Mouse (Mus musculus) spleen, adult 12 weeks (tissue): ENCODE measurements at regions not wholly inside any gene's neighbourhood (a gene's known extent, or its start where the extent isn't known, plus 50 kb on each side); places are given as distances from the start of the nearest gene placed in this dataset.

Experiments
- DNase-seq: peaks from one replicate; pipeline ENCODE4 v3.0.0; 2022; ENCODE audit warnings: low spot score

GRCm38 (mm10) chr1:128951436-128951835, 321.7 kb upstream of the Thsd7b start:
- no peak for DNase-seq

- no peak for DNase-seq
Observed at GRCm38 (mm10) chr1:128950512-128950911, 322.6 kb upstream of the Thsd7b start.

DNA sequence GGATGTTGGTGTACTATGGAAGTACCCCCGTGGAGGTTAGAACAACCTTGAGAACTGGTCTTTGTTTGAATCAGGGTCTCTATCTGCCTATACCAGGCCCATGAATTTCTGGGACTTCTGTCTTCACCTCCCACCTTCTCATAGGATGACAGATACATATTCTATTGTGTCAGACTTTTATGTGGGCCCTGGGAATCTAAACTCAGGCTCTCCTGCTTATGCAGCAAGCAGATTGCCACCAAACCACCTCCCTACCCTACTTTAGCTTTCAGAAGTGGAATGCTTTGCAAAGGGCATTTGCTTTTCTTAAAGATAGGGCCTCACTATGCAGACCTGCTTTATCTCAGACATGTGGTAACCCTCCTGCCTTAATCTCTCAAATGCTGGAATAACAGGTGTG, 322.7 kb upstream of the Cxcr4 start:
- no peak for DNase-seq

DNA sequence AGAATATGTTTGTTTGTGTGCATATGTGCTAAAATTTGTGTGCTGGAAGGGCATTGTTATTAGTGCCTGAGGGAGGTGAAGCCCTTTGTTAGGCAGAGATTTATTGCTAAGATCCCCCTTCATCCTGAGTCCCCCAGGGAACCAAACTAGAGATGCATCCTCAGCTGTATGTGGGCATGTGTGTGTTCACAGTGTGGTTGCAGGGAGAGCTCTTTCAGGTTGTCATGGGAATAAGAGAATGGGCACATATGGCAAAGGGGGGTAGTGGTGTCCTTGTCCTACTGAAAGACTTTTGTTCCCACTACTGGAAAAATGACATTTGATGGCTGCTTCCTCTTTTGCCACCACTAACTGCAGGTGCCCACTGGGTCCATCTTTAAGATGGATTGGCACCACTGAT, 320.4 kb upstream of the Cxcr4 start:
- no peak for DNase-seq

- DNase-seq = no peak
Observed at GRCm38 (mm10) chr1:128907566-128907965, 315.5 kb upstream of the Cxcr4 start.

DNA sequence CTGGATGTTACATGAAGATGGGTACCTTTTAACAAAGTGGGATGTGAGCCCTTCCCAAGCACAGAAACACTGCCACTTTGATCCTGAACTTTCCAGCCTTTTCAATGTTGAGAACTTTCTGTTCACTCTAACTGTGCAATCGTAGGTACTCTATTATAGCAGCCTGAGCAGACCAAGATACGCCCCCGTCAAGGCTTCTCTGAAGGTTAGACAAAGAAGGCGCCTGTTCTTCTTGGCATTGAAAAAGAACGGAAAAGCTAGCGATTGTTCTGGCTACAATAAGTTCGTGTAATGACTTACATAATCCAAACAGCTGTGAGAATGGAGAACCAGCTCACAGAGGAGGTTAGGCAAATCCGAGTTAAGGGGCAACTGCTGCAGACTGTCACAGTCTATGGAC, 305.9 kb upstream of the Cxcr4 start:
- DNase-seq = no peak

GRCm38 (mm10) chr1:128894546-128894945, 302.5 kb upstream of the Cxcr4 start:
- no peak for DNase-seq

DNA sequence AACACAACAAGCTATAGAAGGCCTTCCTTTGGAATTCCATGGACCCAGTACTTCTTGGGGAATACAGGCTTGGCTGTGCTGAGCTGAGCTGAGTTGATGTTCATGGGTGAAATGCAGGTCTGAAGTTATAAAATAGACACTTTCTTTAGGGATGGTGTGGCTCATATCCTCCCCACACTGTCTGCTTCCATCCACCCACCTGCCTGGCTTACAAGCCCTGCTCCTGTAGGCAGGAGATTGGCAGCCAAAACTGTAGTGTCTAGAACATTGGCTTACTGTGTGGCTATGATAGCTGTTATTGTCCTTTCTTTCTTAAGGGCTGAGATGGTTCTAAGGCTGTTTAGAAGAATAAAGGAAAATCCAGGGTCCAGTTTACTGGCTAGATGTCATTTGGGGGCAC, 286.2 kb upstream of the Cxcr4 start:
- DNase-seq = no peak

DNA sequence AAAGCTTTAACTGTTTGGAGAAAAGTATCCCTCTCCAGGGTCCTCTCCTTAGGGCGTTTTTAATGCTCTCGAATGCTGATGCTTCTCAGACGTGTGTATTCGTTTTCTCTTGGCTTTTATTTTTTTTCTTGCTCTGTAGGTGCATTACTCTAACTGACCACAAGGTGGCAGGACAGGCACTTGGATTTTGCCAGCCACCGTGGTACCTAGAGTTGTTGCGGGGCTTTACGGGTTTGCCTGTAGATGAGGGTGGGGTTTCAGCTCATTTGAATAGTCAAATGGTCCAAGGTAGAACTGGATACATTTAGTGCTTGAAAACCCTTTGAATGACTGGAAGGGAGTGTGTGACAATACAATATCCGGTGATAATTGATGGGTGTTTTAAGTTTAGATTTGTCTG, 283.2 kb upstream of the Cxcr4 start:
- DNase-seq = no peak

GRCm38 (mm10) chr1:128874190-128874589, 282.1 kb upstream of the Cxcr4 start:
- no peak for DNase-seq

DNA sequence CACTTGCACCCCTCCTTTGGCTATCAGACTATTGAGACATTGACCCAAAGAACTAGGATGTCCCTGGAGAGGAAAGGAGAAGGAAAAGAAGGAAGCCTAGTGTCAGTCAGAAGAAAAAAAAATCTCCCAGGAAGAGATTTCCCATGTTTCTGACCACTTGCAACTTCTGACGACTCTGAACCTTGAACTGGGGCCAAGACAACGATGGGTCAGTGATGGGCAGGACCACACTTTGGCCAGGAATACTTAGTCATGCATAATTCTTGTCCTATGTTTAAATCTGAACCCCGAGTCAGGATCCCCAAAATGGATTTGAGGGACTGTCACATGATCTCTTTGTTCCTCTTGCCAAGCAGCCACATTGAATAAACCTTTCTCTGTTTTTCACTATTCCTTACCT, 276.7 kb upstream of the Cxcr4 start:
- no peak for DNase-seq

GRCm38 (mm10) chr1:128860537-128860936, 268.4 kb upstream of the Cxcr4 start:
- DNase-seq = no peak

DNA sequence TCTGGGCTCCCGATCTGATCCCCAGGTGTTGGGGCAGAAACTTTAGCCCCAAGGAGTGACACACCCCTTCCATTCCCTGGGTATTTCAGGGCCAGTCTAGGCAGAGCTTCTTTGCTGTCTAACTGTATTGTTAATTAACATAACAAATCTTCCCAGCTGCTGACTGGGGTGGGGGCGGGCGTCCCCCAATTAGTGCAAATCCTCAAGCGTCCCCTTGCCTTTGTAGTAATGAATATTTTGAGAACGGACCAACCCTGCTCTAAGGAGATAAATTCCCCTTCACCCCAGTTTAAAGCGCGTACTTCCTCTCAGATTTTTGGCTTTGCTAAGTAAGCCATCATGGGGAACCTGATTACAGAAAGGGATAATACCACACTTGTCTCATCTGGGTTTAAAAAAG, 268.0 kb upstream of the Cxcr4 start:
- DNase-seq = no peak

DNA sequence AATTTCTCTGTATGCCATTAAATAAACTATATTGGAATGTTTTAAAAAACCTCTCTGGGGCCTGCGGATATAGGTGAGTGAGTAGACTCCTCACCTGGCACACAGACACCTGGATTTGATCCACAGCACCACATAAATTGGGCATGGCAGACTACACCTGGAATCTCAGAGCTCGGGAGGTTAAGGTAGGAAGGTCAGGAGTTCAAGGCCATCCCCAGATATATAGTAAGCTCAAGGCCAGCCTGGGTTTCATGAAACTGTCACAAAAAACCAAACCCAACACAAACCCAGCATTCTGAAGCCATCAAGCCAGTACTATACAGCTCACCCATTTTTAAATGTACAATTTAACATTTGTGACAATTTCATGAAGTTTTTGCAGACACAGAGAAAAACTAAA, 266.6 kb upstream of the Cxcr4 start:
- no peak for DNase-seq

DNA sequence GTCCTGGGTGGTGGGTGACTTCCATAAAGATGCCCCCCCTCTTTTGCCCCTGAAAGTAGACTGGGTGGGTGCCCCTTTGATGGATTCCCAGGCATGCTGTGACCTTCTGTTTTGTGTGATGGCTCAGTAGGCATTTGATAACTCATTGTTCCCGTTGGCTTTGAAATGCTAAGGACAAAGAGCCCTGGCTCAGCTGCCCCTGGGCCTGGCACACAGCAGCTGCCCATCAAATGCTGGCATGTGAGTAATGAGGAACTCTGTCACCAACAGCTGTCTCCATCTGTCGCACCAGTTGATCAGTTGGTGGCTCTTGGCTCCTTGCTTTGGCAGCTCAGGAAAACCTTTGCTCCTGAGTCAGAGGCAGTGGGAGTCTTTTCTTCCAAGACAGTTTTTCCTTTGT, 264.8 kb upstream of the Cxcr4 start:
- no peak for DNase-seq

DNA sequence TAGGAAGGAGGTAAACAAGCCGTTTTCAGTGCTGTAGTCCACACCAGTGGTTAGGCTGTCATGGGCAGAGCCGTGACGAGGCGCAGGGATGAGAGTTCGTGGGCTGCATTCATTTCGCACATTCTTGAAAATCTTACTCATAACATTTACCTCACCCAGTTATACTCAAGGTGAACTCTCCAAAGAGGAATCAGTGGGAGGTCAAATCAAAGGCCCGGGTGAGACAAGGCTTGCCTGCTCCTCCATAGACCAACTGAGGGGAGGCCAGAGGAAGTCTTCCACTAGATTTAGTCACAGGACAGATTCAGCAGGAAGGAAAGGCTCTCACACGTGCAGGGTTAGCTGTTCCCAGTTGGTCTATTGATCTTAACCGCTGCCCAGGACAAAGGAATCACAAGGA, 262.6 kb upstream of the Cxcr4 start:
- DNase-seq = no peak

- no peak for DNase-seq
Observed at GRCm38 (mm10) chr1:128853286-128853685, 261.2 kb upstream of the Cxcr4 start.

- DNase-seq = no peak
Observed at GRCm38 (mm10) chr1:128837361-128837760, 245.3 kb upstream of the Cxcr4 start.

DNA sequence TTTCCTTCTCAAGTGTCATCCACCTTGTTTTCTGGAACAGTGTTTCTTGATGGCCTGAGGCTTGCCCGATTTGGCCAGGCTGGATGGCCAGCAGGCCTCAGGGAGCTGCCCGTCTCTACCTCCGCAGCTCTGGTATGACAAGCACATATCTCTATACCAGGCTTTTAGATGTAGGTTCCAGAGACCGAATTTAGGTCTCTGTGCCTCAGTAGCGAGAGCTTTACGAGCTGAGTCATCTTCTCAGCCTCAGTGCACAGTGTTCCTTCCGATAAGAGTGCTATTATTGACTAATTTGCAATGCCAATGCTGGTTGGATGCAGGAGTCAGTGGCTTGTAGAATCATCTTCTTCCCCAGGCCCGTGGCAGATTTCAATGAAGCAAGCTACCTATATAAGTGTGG, 243.4 kb upstream of the Cxcr4 start:
- no peak for DNase-seq

GRCm38 (mm10) chr1:128833096-128833715, 241.1 kb upstream of the Cxcr4 start:
- no peak for DNase-seq

DNA sequence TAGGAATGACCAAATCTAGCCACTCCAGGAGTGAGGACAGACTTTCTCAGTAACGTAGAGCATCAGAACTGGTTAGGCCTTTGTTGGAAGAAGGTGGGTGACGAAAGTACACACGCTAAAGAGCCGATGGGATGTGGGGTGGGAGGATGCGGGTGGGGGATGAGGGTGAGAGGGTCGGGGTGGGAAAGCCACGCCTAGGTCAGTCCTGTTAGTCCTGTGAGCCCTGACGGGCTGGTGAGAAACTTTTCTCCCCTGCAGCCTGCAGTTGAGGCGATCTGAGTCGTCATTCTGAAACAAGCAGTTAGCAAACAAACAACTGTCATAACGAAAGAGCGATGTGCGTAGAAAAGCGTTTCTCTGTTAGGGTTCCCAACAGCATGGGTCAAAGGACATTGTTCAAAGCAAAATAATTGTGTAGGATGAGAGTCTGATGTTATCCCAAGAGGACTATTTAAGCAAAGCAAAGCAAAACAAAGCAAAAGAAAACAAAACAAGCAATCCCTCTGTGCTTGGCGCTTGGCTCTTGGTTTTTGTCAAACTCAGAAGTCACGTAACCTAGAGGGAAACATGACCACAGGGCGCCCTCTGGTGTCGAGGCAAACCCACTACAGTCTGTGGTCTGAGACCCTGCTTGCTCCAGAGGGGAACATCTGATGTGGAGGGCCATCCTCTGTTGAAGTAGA, 240.2 kb upstream of the Cxcr4 start:
- DNase-seq = peak; percentile 69

DNA sequence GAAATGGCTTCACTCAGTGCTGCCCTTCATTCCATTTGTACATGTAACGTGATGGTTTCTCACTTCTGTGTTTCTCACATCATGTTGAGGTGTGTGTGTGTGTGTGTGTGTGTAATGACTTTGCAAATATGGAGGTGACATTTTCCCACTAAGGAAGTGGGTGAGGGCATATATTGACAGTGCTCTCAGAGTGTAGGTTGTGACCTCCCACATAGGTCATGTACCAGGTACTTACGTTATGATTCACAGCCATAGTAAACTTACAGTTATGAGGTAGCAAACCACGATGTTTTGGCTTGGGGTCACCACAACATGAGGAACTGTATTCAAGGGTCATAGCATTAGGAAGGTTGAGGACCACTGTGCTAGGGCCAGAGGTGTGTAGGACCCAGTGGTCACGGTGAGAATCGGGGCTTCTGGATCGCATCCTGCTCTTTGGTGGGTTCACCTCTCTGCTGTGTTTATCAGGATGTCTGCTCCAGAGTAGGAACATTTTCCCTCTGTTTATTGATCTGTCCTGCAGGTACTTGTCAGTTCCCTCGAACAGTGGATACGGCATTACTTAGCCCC, 238.7 kb upstream of the Cxcr4 start:
- DNase-seq = no peak

DNA sequence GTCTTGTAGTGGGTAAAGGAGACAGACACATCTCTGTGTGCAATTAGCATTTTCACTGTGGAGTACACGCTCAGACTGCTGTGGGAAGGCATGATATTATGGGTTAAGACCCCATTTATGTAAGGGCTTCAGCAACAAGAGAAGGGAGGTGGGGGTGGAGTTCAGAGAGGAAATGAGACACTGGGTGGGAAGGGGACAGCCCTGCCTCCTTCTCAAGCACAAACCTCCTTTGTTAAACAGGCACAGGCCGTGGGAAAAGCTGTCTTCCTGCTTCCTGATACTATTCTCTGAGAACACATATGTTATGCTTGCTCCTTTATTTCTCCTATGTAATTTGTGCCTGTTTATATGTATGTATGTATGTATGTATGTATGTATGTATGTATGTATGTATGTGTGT, 237.4 kb upstream of the Cxcr4 start:
- DNase-seq = no peak

DNA sequence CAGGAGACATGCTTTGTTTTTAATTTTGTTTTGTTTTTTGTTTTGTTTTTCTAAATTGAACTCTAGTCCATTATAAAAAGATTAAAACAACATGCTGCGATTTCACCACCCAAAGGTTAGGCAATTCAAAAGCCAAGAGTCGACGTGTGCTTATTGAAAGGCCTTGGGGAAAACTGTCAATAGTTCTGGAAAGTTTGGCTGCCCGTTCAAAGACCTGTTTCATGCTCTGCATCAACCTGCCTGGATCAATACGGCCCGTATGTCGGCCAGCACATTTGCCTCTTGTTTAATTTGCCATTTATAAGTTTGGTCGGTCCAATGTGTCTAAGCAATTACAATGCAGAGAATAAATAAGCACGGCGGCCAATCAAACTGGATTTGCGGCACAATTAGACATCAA, 234.3 kb upstream of the Cxcr4 start:
- no peak for DNase-seq
